Mouse (Mus musculus): ENCODE measurements around the gene Vmn2r6. TPM values are rescaled to one million over a fixed set of nuclear protein-coding genes. Genes with fewer than 3 reads are reported as not detected.

The Vmn2r6 gene
- polyA plus RNA-seq (2017; shearing (Covaris generic)): 0.01 TPM

DNA sequence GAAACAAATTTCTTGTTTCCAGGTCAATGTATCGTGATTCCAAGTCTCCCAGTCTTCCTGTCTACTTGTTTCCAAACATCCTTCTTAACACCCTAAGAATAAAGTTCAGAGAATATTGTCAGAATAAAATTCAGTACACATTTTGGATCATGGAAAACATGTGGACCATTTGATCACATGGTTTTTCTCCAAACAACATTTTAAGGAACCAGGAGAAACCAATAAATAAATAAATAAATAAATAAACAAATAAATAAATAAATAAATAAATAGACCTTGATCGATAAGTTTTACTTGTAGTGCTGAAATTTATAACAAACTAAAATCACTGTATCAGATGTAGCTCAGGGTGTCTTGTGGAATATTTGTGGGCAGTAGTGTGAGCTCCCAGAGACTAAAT, at the start of gene Vmn2r6:
Gene Vmn2r6, minus strand, starts transcription at position 101 of the 400 bp plus-strand sequence.

DNA sequence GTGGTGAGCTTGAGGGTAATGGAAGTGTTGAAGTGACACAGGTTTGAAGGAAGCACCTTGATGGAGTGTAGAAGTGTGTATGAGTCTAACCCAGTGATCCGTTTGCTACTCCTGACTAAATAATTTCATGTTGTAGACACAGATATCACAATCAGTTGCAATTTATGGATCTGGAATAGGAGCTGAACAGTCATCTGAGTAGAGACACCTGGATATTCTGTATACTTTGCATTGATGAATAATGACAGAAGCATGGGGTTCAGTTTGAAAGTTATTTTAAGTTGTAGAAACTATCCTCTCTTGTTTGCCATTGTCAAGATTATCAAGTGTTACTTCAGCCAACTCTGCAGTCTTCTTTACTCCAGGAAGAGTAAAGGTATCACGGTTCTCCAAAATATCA, 55.9 kb downstream of the Vmn2r6 start, which contains the start of gene Vmn2r5:
Gene Vmn2r5, minus strand, starts transcription at position 101 of the 400 bp plus-strand sequence.

Other genes with a start within 250 kb of the Vmn2r6 start
- gene Vmn2r4, start 150.5 kb downstream of the Vmn2r6 start, polyA plus RNA-seq (2017; shearing (Covaris generic)): 0.06 TPM
- gene Vmn2r5, start 56.0 kb downstream of the Vmn2r6 start, polyA plus RNA-seq (2017; shearing (Covaris generic)): not detected